Mouse (Mus musculus) megakaryocyte, embryonic 14.5 days (primary cell): ENCODE data around the gene Zfp219.

Source experiments
- FLI1 ChIP-seq: IDR thresholded peaks from 2 replicates; pipeline ENCODE4 v1.6.1; 2012; ENCODE audit warnings: low read length, inconsistent platforms, mixed read lengths
- GATA1 ChIP-seq: IDR thresholded peaks from 3 replicates; pipeline ENCODE4 v1.6.1; 2012; ENCODE audit warnings: mixed read lengths, low read length, inconsistent platforms, borderline replicate concordance

DNA sequence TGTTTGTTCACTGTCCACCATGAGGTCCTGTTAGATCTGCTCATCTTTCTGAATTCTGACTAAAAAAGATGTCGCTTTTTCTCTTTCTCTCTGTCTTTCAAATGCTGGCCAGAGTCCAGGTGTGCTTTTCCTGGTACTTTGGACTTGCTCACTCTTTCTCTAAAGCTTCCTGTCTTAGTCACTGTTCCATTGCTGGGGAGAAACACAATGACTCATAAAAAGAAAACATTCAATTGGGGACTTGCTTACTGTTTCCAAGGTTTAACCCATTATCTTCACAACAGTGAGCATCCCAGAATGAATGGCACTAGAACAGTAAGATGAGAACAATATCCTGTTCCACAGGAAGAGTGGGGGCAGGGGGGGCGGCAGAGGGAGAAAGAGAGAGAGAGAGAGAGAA is 60.2 kb downstream of the Zfp219 start:
- no peak for TF ChIP-seq GATA1
- no peak for TF ChIP-seq FLI1
